Mouse (Mus musculus) limb, embryonic 11.5 days (tissue): ENCODE measurements at regions not wholly inside any gene's neighbourhood (a gene's known extent, or its start where the extent isn't known, plus 50 kb on each side); places are given as distances from the start of the nearest gene placed in this dataset.

Experiments
- ATAC-seq: fragments of 200-750 bp; cut with Nextera tagmentation; 2 replicates; pipeline ENCODE4 v1.8.0; 2017; ENCODE audit warnings: low read depth; ENCODE audit not compliant: insufficient number of reproducible peaks, low FRiP score, low TSS enrichment
- DNase-seq: peaks from one replicate; pipeline ENCODE4 v3.0.0-alpha.2; 2015; ENCODE audit warnings: low spot score
- H3K27ac ChIP-seq: fragments of 300-500 bp; sonication (generic); replicated peaks from 2 replicates; pipeline ENCODE4 v1.5.1; 2014; ENCODE audit warnings: low read depth, mild to moderate bottlenecking, low read length
- H3K27me3 ChIP-seq: fragments of 300-500 bp; sonication (generic); 2 replicates; pipeline ENCODE4 v1.6.1; 2014; ENCODE audit warnings: mild to moderate bottlenecking, low read length, mixed read lengths; ENCODE audit not compliant: control insufficient read depth, insufficient read depth
- H3K36me3 ChIP-seq: fragments of 300-500 bp; sonication (generic); 2 replicates; pipeline ENCODE4 v1.6.1; 2014; ENCODE audit warnings: mild to moderate bottlenecking, low read length, moderate library complexity, mixed read lengths; ENCODE audit not compliant: control insufficient read depth, insufficient read depth
- H3K4me1 ChIP-seq: fragments of 300-500 bp; sonication (generic); 2 replicates; pipeline ENCODE4 v1.6.1; 2014; ENCODE audit warnings: low read length, mixed read lengths; ENCODE audit not compliant: control insufficient read depth, insufficient read depth
- H3K4me2 ChIP-seq: fragments of 300-500 bp; sonication (generic); 2 replicates; pipeline ENCODE4 v1.6.1; 2014; ENCODE audit warnings: low read depth, mild to moderate bottlenecking, moderate library complexity; ENCODE audit not compliant: severe bottlenecking
- H3K4me3 ChIP-seq: fragments of 300-500 bp; sonication (generic); 2 replicates; pipeline ENCODE4 v1.5.1; 2014; ENCODE audit warnings: low read depth, low read length
- H3K9ac ChIP-seq: fragments of 300-500 bp; sonication (generic); 2 replicates; pipeline ENCODE4 v1.6.1; 2014; ENCODE audit warnings: mild to moderate bottlenecking, low read length
- H3K9me3 ChIP-seq: fragments of 300-500 bp; sonication (generic); 2 replicates; pipeline ENCODE4 v1.6.1; 2016; ENCODE audit warnings: low read length; ENCODE audit not compliant: control insufficient read depth
- WGBS: fragments of 180-500 bp; shearing (Covaris S2); extraction: QIAGEN DNeasy Blood & Tissue Kit; methylation state at CpG from one replicate; pipeline ENCODE4 v1.1.7; 2014; 5-methylcytosine and 5-hydroxymethylcytosine counted together

GRCm38 (mm10) chr7:113150789-113151188, 56.5 kb upstream of the Arntl start:
- no peaks in the 10 kb centered on the region for H3K27me3 ChIP-seq
- H3K4me2 ChIP-seq, result no peak overlapping the region
- no peak for ATAC-seq
- no peaks in the 10 kb centered on the region for H3K36me3 ChIP-seq
- H3K4me1 ChIP-seq, result peaks cover 7% of the 10 kb centered on the region; the same call in 1 of the 2 replicates
- no peak overlapping the region for H3K9ac ChIP-seq
- no peak for DNase-seq
- H3K27ac ChIP-seq, result no peak overlapping the region
- WGBS, result 76% methylated on average over 6 of the region's 6 CpGs
- H3K4me3 ChIP-seq, result no peak overlapping the region
- no peaks in the 10 kb centered on the region for H3K9me3 ChIP-seq

- Histone ChIP-seq H3K9ac (no peak overlapping the region), H3K27ac (no peak overlapping the region), H3K36me3 (no peaks in the 10 kb centered on the region), H3K4me3 (no peak overlapping the region), H3K4me1 (peaks cover 7% of the 10 kb centered on the region; the same call in 1 of the 2 replicates), H3K9me3 (no peaks in the 10 kb centered on the region), H3K27me3 (no peaks in the 10 kb centered on the region), H3K4me2 (no peak overlapping the region)
- no peak for ATAC-seq
- 79% methylated on average over 6 of the region's 6 CpGs for WGBS
- no peak for DNase-seq
Observed at GRCm38 (mm10) chr7:113151499-113151898, 55.8 kb upstream of the Arntl start.

- Histone ChIP-seq H3K9me3 (no peaks in the 10 kb centered on the region), H3K4me2 (no peak overlapping the region), H3K9ac (no peak overlapping the region), H3K4me1 (no peaks in the 10 kb centered on the region), H3K27ac (no peak overlapping the region), H3K36me3 (no peaks in the 10 kb centered on the region), H3K4me3 (no peak overlapping the region), H3K27me3 (no peaks in the 10 kb centered on the region)
- ATAC-seq, result no peak
- DNase-seq, result no peak
- WGBS, result 87% methylated on average over 2 of the region's 2 CpGs
Observed at GRCm38 (mm10) chr7:113153386-113153785, 53.9 kb upstream of the Arntl start.

- Histone ChIP-seq H3K27ac (no peak overlapping the region), H3K4me3 (no peak overlapping the region), H3K36me3 (no peaks in the 10 kb centered on the region), H3K9me3 (no peaks in the 10 kb centered on the region), H3K4me2 (no peak overlapping the region), H3K9ac (no peak overlapping the region), H3K27me3 (no peaks in the 10 kb centered on the region), H3K4me1 (no peaks in the 10 kb centered on the region)
- no peak for ATAC-seq
- WGBS, result 81% methylated on average over 4 of the region's 4 CpGs
- DNase-seq, result no peak
Observed at GRCm38 (mm10) chr7:113154066-113154465, 53.2 kb upstream of the Arntl start.

- Histone ChIP-seq H3K4me2 (no peak overlapping the region), H3K4me1 (no peaks in the 10 kb centered on the region), H3K27ac (no peak overlapping the region), H3K9me3 (no peaks in the 10 kb centered on the region), H3K4me3 (no peak overlapping the region), H3K9ac (no peak overlapping the region), H3K36me3 (no peaks in the 10 kb centered on the region), H3K27me3 (no peaks in the 10 kb centered on the region)
- ATAC-seq (no peak), DNase-seq (no peak)
- WGBS, result 75% methylated on average over 5 of the region's 5 CpGs
Observed at GRCm38 (mm10) chr7:113156366-113156765, 50.9 kb upstream of the Arntl start.

GRCm38 (mm10) chr7:113156861-113157747, 50.2 kb upstream of the Arntl start:
- Histone ChIP-seq H3K4me1 (no peaks in the 10 kb centered on the region), H3K4me3 (no peak overlapping the region), H3K27ac (no peak overlapping the region), H3K27me3 (no peaks in the 10 kb centered on the region), H3K9me3 (no peaks in the 10 kb centered on the region), H3K36me3 (no peaks in the 10 kb centered on the region), H3K9ac (no peak overlapping the region), H3K4me2 (no peak overlapping the region)
- ATAC-seq (no peak), DNase-seq (no peak)
- WGBS, result 86% methylated on average over 12 of the region's 12 CpGs
